Mouse (Mus musculus) ES-Bruce4 (cell line): ENCODE results near the gene Scn2a. TPM values are rescaled to one million over a fixed set of nuclear protein-coding genes. Genes with fewer than 3 reads are reported as not detected.

ENCODE experiments used
- H3K27ac ChIP-seq: 2 replicates; pipeline ENCODE4 v1.5.1; 2012; ENCODE audit warnings: low read length, inconsistent platforms; ENCODE audit not compliant: insufficient read depth
- H3K27me3 ChIP-seq: 2 replicates; pipeline ENCODE4 v1.6.1; 2012; ENCODE audit warnings: mild to moderate bottlenecking, low read length, inconsistent platforms; ENCODE audit not compliant: control insufficient read depth, poor library complexity, insufficient read depth, severe bottlenecking
- H3K36me3 ChIP-seq: 2 replicates; pipeline ENCODE4 v1.6.1; 2012; ENCODE audit warnings: inconsistent platforms, mild to moderate bottlenecking, low read length, moderate library complexity; ENCODE audit not compliant: control insufficient read depth, poor library complexity, insufficient read depth, severe bottlenecking
- H3K4me1 ChIP-seq: one replicate; pipeline ENCODE4 v1.8.1; 2011; ENCODE audit warnings: low read length; ENCODE audit not compliant: control insufficient read depth, insufficient read depth
- H3K4me3 ChIP-seq: 2 replicates; pipeline ENCODE4 v1.5.1; 2011; ENCODE audit warnings: low read depth, mild to moderate bottlenecking, low read length
- H3K9ac ChIP-seq: 2 replicates; pipeline ENCODE4 v1.6.1; 2012; ENCODE audit warnings: low read depth, mild to moderate bottlenecking, inconsistent platforms; ENCODE audit not compliant: poor library complexity, severe bottlenecking
- H3K9me3 ChIP-seq: replicated peaks from 2 replicates; pipeline ENCODE4 v1.6.1; 2012; ENCODE audit warnings: mild to moderate bottlenecking, low read length, inconsistent platforms; ENCODE audit not compliant: control insufficient read depth, poor library complexity, insufficient read depth, severe bottlenecking
- CTCF ChIP-seq: IDR thresholded peaks from one replicate; pipeline ENCODE4 v1.8.1; 2011; ENCODE audit warnings: low read depth, low read length
- EP300 ChIP-seq: IDR thresholded peaks from 2 replicates; pipeline ENCODE4 v1.6.1; 2011; ENCODE audit warnings: low read depth, low read length; ENCODE audit not compliant: insufficient read depth
- POLR2A ChIP-seq: IDR thresholded peaks from one replicate; pipeline ENCODE4 v1.8.1; 2011; ENCODE audit warnings: low read length; ENCODE audit not compliant: insufficient read depth
- polyA plus RNA-seq: library from polyadenylated mRNA; stranded (reverse); fragments of >200 nt; gene quantifications from 2 replicates; pipeline ENCODE4 v1.2.4, GENCODE M21; 2011; ENCODE audit warnings: low read depth; ENCODE audit not compliant: missing spikeins, insufficient read depth, insufficient read length

The Scn2a gene
- polyA plus RNA-seq: 1.1 and 1.5 TPM in 2 replicates

- no peak within 1 kb of the TSS for H3K27ac ChIP-seq
- no peaks in the 10 kb centered on the region for H3K27me3 ChIP-seq
- no peaks in the 10 kb centered on the region for H3K9me3 ChIP-seq
- H3K4me1 ChIP-seq: no peaks in the 10 kb centered on the region
- H3K9ac ChIP-seq: no peak within 1 kb of the TSS
- no peak within 1 kb of the TSS for H3K4me3 ChIP-seq
- TF ChIP-seq EP300: no peak
- no peaks in the 10 kb centered on the region for H3K36me3 ChIP-seq
Observed at GRCm38 (mm10) chr2:65620556-65621166, at the start of gene Scn2a. Scn2a (plus strand) TSS chr2:65620771.

- no peaks in the 10 kb centered on the region for H3K4me1 ChIP-seq
- H3K9me3 ChIP-seq: peaks cover 8% of the 10 kb centered on the region
- no peak overlapping the region for H3K4me3 ChIP-seq
- TF ChIP-seq POLR2A: no peak
- no peak for TF ChIP-seq CTCF
- no peak for TF ChIP-seq EP300
- H3K27me3 ChIP-seq: no peaks in the 10 kb centered on the region
- H3K9ac ChIP-seq: no peak overlapping the region
- no peaks in the 10 kb centered on the region for H3K36me3 ChIP-seq
- H3K27ac ChIP-seq: no peak overlapping the region
Observed at GRCm38 (mm10) chr2:65587679-65588078, 32.9 kb upstream of the Scn2a start.

GRCm38 (mm10) chr2:65607813-65608212, 12.8 kb upstream of the Scn2a start:
- Histone ChIP-seq H3K9ac (no peak overlapping the region), H3K27me3 (no peaks in the 10 kb centered on the region), H3K27ac (no peak overlapping the region), H3K9me3 (no peaks in the 10 kb centered on the region), H3K4me3 (no peak overlapping the region), H3K4me1 (no peaks in the 10 kb centered on the region), H3K36me3 (no peaks in the 10 kb centered on the region)
- no peak for TF ChIP-seq EP300
- TF ChIP-seq POLR2A: no peak
- TF ChIP-seq CTCF: no peak

- H3K27me3 ChIP-seq: no peaks in the 10 kb centered on the region
- H3K9me3 ChIP-seq: no peaks in the 10 kb centered on the region
- TF ChIP-seq CTCF: no peak
- no peak for TF ChIP-seq EP300
- no peak for TF ChIP-seq POLR2A
- no peak overlapping the region for H3K9ac ChIP-seq
- H3K36me3 ChIP-seq: no peaks in the 10 kb centered on the region
- H3K4me1 ChIP-seq: no peaks in the 10 kb centered on the region
- no peak overlapping the region for H3K4me3 ChIP-seq
- no peak overlapping the region for H3K27ac ChIP-seq
Observed at GRCm38 (mm10) chr2:65611887-65612286, 8.7 kb upstream of the Scn2a start.

GRCm38 (mm10) chr2:65619781-65620180, 790 bp upstream of the Scn2a start:
- H3K27me3 ChIP-seq: no peaks in the 10 kb centered on the region
- H3K9ac ChIP-seq: no peak overlapping the region
- H3K4me1 ChIP-seq: no peaks in the 10 kb centered on the region
- no peak overlapping the region for H3K27ac ChIP-seq
- TF ChIP-seq EP300 (no peak), POLR2A (no peak), CTCF (no peak)
- H3K36me3 ChIP-seq: no peaks in the 10 kb centered on the region
- no peak overlapping the region for H3K4me3 ChIP-seq
- H3K9me3 ChIP-seq: no peaks in the 10 kb centered on the region

GRCm38 (mm10) chr2:65621254-65621653, 683 bp downstream of the Scn2a start:
- H3K4me3 ChIP-seq: no peak overlapping the region
- no peak overlapping the region for H3K27ac ChIP-seq
- TF ChIP-seq POLR2A: no peak
- H3K9me3 ChIP-seq: no peaks in the 10 kb centered on the region
- no peaks in the 10 kb centered on the region for H3K36me3 ChIP-seq
- no peaks in the 10 kb centered on the region for H3K27me3 ChIP-seq
- H3K4me1 ChIP-seq: no peaks in the 10 kb centered on the region
- H3K9ac ChIP-seq: no peak overlapping the region
